Mouse (Mus musculus): ENCODE measurements around the gene Hist1h2ai.
"Not testable (repeated sequence)": the region's sequence is repeated elsewhere in the genome, so short reads cannot be mapped to it uniquely, and the experiment has no call there.

Gene Hist1h2ai

DNA sequence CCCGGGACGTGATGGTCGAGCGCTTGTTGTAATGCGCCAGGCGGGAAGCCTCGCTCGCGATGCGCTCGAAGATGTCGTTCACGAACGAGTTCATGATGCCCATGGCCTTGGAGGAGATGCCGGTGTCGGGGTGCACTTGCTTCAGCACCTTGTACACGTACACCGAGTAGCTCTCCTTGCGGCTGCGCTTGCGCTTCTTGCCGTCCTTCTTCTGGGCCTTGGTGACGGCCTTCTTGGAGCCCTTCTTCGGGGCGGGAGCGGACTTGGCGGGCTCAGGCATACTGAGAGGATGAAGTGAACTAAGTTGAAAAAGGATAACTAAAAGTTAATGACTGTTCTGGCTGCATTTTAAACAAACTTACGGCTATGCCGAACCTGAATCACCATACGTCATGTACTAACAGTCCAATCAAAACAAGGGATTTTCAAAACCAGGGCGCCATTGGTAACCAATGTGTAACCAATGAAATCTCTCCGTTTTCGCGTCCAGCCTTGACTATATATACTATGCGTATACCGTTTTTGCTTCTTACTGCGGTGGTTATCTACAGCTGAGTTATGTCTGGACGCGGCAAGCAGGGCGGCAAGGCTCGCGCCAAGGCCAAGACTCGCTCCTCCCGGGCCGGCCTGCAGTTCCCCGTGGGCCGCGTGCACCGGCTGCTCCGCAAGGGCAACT lies at the start of gene Hist1h2ai, which contains the start of gene Hist1h2bl:
Hist1h2ai (plus strand) TSS at position 559 of the 676 bp plus-strand sequence.
Hist1h2bl (minus strand) TSS at position 280 of the 676 bp plus-strand sequence.
- peak in 1 of 2 experiments; percentile 74 for DNase-seq (ENCODE audit: low spot score in 2 of 2)

GRCm38 (mm10) chr13:21677305-21677704 lies 38.9 kb upstream of the Hist1h2ai start, which contains the start of gene Olfr1360:
TSS of gene Olfr1360 (minus strand) at chr13:21677405.
- no peak for DNase-seq (ENCODE audit: low spot score in 2 of 2)

DNA sequence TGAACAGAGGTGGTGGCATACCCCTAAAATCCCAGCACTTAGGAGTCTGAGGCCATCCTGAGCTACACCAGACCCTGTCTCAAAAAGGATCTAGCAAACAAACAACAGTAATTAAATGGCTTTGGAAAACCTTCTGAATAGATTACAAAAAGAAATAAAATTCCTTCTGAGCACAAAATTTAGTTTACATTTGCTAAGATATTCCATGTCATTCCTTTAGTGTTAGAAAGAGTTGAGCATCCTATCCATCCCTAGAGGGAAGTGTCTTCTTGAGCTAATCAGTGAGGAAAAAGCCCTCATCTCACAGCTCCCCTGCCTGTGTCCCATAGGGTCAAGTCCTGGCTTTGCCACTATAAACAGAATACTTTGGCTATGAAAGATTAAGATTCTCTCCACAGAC lies 18.4 kb upstream of the Hist1h2ai start, which contains the start of gene Olfr1359:
Olfr1359 (plus strand) TSS at position 301 of the 400 bp plus-strand sequence.
- no peak for DNase-seq (ENCODE audit: low spot score in 2 of 2)

DNA sequence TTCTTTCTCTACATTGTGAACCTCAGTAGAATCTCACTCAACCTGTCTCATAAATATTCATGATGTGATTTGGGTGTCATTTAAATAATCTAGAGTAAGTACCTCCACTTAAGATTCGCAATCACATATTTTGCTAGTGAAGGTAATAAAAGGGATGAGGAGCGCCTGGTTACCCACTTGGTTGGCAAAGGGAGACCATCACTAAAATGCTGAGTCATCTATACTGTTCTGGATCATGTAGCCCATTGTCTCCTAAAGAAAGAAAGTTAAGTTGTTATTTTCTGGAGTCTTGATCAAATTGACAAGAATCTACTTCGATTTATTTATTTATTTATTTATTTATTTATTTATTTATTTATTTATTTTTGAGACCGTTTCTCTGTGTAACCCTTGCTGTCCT lies 9.6 kb upstream of the Hist1h2ai start:
- DNase-seq (ENCODE audit: low spot score in 2 of 2) = no peak

- DNase-seq (ENCODE audit: low spot score in 2 of 2) = peak; percentile 76 to 89
Observed at GRCm38 (mm10) chr13:21710031-21710711, 6.1 kb upstream of the Hist1h2ai start.

DNA sequence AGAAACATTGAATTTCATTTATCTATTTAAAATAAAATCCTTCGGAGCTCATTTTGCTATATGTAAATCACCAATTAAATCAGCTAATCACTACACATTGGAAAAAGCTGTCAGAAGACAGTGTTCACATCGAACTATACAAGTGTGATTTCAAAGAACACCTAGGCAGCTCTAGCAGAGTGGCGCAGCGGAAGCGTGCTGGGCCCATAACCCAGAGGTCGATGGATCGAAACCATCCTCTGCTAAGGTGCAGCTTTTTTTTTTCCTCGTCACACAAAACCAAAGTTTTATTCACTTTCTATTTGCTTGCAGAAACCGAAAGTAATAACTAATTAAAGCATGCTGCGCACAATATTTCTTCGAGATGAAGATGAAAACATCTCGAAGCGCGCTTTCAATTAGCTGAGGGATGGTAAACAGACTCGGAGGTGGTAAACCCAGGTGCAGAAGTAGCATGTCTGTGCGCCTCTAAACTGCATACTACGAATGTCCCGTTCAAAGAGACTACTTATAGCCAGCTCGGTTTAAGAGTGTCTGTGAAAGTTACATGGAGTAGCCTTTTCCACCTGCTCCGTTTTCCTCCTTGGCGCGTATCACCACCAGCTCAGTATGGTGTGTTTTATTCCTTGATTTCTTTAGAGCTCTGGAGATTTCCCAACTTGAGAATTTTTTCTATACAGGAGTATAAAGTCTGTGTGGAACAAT lies 5.2 kb upstream of the Hist1h2ai start:
- DNase-seq (ENCODE audit: low spot score in 2 of 2) = peak in 1 of 2 experiments; percentile 82

DNA sequence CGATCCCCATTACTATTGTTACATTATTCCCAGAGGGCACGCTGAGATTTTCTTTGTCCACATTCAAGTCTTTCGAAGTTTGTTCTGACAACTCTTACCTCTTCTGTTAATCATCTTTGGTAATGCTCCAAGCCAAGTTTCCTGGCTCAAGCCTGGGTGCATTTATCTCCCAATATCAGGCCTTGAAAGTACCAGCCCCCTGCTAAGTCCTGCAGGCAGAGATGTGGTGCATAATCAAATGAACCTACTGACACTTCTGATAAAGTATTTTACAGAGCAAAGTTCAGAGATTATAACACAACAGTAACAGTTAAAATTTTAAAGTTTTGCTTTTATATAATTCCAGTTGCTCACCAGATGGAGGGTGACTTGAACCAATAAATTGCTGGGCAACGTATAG lies 4.5 kb upstream of the Hist1h2ai start:
- DNase-seq (ENCODE audit: low spot score in 2 of 2) = no peak

GRCm38 (mm10) chr13:21714725-21715124 lies 1.5 kb upstream of the Hist1h2ai start:
- DNase-seq (ENCODE audit: low spot score in 2 of 2) = peak; percentile 47 to 61

DNA sequence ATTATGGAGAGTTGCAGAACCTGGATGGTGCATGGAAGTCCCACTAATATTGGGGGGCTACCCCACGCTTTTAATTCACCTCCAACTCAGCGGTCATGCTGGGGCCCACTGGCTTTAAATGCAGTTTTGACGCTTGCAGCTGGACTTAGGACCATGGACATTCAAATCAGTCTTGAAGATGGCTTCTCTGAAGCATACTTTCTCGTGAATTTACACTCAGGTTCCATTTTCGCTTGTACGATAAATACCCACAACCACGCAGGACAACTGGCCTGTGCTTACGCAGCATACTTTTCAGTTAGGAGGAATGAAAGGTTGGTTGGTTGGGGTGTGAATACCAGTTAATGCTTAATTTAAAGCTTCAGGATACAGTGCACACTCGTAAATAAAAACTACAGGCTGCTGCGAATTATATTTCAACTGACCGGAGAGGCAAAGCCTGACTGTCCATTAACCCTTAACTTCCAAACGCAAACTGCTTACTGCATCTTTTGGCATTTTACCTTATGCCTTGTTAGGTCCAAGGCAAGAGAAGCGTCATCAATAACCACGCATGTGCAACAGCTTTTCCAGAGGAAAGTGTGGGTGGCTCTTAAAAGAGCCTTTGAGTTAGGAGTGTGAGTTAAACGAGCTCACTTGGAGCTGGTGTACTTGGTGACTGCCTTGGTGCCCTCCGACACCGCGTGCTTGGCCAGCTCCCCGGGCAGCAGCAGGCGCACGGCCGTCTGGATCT lies 925 bp upstream of the Hist1h2ai start:
- DNase-seq (ENCODE audit: low spot score in 2 of 2) = no peak

DNA sequence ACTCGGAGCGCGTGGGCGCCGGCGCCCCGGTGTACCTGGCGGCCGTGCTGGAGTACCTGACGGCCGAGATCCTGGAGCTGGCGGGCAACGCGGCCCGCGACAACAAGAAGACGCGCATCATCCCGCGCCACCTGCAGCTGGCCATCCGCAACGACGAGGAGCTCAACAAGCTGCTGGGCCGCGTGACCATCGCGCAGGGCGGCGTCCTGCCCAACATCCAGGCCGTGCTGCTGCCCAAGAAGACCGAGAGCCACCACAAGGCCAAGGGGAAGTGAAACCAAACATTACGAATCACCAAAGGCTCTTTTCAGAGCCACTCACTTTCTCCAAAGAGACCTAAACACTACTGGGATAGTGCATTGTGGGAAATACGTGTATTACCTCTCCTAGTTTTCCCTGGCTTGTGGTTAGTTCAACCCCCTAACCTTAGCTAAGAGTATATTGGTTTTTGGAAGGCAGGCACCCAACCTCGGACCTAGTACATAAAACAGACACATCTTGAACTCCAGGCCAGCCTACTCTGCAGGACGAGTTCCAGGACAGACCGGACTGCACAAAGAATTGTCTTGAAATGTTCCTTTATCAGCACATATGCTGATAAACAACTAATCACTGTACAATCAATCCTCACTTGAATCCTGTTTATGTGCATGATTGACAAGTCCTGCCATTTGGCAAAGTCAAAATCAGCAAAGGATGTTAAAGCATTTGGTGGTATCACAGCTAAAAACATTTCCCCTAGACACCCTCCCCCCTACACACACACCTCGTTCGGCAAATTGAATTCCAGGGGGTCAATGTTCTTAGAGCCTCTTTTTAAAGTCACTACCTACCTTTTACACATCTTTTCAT lies 544 bp downstream of the Hist1h2ai start:
- DNase-seq (ENCODE audit: low spot score in 2 of 2) = not testable (repeated sequence)

DNA sequence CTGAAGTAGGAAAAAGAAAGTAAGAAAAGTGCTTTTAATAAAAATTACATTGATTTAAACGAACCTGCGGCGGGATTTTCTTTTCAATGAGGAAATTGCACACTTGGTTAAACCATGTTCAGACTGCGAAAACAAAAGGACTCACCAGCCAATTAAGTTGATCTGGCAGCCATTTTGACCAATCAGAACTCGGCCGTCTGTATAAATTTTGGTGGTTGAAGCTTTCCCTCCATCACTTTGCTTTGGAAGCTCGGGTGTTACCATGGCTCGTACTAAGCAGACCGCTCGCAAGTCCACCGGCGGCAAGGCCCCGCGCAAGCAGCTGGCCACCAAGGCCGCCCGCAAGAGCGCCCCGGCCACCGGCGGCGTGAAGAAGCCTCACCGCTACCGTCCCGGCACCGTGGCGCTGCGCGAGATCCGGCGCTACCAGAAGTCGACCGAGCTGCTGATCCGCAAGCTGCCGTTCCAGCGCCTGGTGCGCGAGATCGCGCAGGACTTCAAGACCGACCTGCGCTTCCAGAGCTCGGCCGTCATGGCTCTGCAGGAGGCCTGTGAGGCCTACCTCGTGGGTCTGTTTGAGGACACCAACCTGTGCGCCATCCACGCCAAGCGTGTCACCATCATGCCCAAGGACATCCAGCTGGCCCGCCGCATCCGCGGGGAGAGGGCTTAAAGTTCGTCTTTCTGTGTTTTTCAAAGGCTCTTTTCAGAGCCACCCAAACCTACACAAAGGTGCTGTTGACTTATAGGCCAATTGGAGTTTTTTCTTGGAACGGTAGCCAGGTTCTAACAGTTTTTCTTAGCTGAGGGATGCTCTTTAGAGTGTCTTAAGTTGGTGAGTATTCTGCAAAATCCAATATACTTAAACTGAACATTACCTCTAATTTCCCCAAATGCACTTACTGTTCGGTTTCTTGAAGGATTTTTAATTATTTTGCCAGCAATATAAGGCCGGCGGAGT lies 1.5 kb downstream of the Hist1h2ai start, which contains the start of gene Hist1h3h:
Hist1h3h (plus strand) TSS at position 263 of the 961 bp plus-strand sequence.
- peak; percentile 40 to 81 for DNase-seq (ENCODE audit: low spot score in 2 of 2)

DNA sequence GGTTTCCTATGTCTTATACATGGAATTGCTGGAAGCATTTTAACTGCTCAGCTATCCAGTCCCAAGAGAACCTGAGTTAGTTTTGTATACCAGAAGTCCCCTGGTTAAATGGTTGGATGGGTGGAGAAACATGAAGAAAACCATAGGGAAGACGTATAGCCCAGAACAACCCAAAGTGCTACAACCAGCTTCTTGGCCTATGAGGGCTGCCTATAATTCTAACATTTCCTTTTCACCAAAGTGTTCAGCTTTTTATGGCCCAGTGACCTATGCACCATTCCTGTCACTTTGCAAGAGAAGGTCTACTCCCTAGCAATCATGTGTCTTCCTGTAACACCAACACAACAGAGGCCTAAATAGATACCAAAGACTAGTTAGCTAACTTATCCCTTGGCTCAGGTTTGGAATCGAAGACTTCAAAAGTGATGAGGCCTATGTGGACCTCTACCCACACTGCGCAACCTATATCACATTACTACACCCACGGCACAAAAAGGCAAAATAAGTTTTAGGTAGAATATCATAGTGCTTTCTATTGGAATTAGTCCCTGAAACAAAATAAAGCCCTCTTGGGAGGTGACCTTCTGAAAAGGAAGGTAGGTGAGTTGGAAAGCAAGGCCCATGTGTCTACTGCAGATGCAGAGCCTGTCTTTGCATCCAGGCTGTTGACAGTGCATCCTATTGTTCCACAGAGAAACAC lies 2.3 kb downstream of the Hist1h2ai start:
- DNase-seq (ENCODE audit: low spot score in 2 of 2) = no peak

DNA sequence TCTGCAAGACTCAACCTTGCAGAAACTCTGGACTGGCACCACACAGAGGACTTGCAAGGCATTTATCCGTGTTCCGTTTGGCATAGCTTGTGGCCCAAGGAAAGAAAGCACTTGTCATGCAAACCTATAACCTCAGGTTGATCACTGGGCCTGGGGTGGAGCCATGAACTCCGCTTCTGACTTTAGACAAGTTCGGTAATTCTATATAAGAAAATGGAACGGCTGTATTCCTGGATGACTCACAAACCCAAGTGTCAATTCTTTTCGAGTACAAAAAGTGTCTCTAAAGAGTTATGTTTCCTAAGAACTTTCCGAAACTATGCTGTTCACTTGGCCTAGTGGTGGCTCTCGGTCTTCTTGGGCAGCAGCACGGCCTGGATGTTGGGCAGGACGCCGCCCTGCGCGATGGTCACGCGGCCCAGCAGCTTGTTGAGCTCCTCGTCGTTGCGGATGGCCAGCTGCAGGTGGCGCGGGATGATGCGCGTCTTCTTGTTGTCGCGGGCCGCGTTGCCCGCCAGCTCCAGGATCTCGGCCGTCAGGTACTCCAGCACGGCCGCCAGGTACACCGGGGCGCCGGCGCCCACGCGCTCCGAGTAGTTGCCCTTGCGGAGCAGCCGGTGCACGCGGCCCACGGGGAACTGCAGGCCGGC lies 5.0 kb downstream of the Hist1h2ai start:
- not testable (repeated sequence) for DNase-seq (ENCODE audit: low spot score in 2 of 2)

- peak in 1 of 2 experiments; percentile 48 for DNase-seq (ENCODE audit: low spot score in 2 of 2)
Observed at GRCm38 (mm10) chr13:21721757-21722372, 5.6 kb downstream of the Hist1h2ai start, which contains the start of gene Hist1h2bm. TSS of gene Hist1h2bm (plus strand) at chr13:21722044.

DNA sequence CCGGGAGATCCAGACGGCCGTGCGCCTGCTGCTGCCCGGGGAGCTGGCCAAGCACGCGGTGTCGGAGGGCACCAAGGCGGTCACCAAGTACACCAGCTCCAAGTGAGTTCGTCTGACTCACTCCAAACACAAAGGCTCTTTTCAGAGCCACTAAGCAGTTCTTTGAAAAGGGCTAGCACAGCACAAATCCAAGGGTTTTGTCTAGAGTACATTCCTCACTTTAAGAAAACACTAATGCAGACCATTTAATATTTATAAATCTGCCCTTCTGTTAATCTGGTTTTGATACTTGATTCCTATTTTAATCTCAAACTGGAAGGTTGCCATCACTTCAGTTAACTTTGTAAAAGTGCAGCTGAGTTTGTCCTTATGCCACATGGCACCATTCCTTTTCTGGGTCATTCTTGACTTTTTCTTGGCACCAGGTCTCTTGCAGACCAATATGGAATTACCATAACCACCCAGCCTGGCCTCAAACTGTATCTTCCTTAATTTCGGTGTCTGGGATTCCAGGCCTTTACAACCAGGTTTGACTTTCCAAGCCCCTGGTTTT lies 6.2 kb downstream of the Hist1h2ai start:
- no peak for DNase-seq (ENCODE audit: low spot score in 2 of 2)

DNA sequence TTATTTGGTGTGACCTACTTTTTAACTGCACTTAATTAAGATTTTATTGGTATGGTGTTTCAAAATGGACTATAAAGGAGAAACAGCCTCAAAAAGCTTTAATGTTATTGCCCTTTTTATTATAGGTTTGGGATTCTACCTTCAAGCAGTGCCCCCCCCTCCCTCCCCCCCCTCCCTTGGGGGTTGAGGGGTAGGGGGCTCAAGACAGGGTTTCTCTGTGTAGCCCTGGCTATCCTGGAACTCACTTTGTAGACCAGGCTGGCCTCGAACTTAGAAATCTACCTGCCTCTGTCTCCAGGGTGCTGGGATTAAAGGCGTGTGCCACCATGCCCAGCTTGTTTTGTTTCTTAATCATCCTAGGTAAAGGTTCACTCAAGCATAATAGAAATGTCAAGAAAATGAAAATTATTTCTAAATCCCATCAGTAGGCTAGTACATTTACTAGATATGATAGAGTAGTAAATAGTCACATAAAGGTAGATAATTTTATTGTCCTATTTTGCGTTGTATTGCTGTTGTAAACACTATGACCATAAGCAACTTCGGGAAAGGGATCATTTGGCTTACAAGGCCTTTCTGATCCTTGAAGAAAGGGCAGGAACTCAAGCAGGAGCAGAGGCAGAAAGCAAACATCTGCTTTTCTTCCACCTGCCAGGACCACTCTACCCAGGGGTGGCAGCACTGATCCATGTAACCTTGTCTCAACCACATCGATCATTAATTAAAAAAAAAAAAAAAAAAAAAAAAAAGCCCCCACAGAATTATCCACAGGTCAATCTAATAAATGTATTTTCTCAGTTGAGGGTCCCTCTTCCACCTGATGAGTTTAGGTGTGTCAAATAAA lies 7.0 kb downstream of the Hist1h2ai start:
- DNase-seq (ENCODE audit: low spot score in 2 of 2) = no peak

Measured in cerebellum, postnatal 4 days (tissue).